Mouse (Mus musculus) megakaryocyte, adult 5-6 weeks (primary cell): ENCODE measurements at regions not wholly inside any gene's neighbourhood (a gene's known extent, or its start where the extent isn't known, plus 50 kb on each side); places are given as distances from the start of the nearest gene placed in this dataset.

ENCODE experiments used
- ATAC-seq: 2 replicates; pipeline ENCODE4 v1.8.0; 2016; ENCODE audit warnings: mild to moderate bottlenecking, inconsistent platforms; ENCODE audit not compliant: poor library complexity, severe bottlenecking

DNA sequence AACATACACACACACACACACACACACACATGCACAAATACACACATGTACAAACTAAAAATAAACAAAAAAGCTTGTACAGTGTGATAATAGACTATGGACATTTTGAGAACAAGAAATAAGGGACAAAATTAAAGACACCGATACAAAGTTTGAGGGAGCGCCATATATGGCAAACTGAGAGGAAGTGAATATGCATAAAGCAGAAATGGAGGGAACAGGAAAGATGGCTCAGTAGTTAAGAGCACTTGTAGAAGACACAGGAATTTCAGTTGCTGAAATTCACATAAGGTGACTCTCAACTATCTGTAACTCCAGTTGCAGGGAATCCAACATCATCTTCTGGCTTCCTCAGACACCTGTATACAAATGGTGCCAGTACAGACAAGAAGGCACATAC, 200.2 kb upstream of the Fn1 start:
- ATAC-seq, result peak; percentile 59

DNA sequence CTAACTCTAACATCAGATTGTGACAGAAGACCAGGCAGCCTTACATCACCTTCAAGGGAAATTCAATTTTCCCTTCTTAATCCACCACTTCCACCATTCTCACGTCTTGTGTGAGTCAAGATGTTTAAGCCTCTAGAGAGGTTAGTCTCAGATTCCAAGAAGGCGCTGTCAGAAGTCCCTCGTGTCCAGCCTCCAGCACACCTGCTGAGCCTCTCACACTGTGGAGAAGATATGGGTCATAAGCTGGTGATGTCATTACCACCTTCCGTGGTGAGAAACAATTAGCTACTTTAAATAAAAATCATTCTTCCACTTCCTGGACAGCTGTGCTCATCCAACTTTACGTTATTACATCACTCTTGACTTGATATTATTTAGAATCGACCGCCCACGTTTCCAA, 198.3 kb upstream of the Fn1 start:
- ATAC-seq, result no peak

DNA sequence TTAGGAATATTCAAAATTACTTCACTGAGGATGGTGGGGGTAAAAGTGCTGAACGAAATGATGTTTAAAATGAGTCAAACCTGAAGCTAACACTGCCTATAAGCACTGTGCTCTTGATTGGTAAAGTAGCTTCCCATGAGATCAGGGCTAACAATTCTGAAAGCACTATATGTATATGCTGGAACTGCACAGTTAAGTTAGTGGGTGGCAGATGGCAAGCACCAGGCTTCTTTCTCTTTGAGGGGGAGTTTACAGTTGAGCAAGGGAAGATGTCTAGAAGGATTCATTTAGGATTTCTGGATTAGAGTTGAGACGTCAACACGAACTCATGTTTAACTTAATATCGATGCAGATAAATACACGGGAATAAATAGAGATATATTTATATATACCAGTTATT, 195.7 kb upstream of the Fn1 start:
- ATAC-seq, result no peak

DNA sequence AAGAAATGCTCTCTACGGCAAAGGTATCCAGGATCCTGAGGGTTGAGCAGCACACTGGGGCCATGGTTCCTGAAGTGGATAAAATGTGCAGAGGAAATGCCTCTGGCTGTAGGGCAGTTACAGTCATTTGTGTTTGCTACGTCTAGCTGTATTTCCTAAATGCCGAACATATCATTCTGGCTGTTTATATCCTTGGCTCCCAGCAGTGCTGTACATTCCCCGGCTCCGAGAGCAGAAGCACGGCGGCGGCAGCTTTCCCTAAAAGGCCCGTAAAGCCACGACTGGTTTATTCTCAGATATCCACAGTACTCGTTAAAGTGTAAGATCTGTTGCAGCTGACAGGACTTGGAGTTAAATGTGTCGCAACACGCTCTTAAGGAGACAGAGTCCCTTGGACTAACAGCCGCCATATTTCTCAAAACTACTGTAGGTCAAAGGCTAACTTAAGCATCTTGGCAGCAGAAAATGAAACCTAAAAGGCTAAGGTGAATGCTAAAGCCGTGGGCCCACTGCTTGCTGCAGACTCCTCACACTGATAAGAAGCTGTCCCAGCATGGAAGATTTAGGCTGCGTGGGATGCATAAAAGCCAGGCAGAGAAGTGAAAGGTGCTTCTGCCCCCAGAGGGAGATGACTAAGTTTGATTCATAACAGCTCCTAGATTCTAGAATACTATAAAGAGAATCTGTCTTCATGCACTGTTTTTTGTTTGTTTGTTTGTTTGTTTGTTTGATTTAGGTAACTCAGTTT, 192.1 kb upstream of the Fn1 start:
- no peak for ATAC-seq

DNA sequence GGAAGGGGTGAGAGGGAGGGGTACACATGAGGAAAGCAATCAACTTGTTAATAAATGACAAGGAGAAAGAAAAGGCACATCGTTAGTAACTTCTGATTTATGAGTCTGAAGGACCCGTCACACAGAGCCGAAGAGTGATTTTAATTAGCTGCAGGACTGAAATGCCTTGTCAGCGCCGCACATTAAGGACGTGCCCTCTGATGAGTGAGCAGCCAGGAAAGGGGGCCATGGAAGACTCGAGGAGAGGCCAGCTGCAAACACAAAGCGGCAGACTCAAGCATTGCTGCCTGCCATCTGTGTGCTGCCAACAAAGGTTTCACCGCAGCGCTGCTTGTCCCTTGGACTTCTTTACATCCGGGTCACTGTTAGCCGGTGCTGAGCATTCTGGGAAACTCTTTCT, 184.8 kb upstream of the Fn1 start:
- ATAC-seq, result no peak

DNA sequence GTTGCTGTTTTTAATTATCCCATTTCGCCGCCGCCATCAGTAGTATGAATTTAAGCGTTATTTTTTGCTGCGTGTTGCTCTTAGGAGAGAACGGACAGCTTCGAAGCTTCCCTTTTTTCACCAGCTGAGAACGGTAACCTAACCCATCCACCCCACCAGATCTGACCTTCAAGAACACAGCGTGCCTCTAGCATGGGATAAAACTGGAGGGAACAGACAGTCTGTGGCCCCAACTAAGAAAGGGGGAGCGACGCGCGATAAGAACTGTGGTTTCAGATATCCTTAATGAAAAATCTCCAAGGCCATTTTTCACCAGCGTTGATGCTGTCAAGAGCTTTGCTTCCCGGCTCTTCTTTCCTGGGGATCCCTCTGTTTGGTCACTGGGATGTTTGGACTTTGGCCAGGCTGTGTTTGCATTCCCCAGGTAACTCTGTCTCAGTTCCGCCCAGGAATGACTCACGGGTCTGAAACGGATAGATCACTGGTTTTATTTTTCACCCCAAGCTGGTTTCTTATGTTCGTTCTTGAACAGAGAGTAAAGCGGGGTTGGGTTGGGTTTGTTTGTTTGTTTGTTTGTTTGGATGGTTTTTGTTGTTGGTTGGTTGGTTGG, 184.1 kb upstream of the Fn1 start:
- no peak for ATAC-seq

DNA sequence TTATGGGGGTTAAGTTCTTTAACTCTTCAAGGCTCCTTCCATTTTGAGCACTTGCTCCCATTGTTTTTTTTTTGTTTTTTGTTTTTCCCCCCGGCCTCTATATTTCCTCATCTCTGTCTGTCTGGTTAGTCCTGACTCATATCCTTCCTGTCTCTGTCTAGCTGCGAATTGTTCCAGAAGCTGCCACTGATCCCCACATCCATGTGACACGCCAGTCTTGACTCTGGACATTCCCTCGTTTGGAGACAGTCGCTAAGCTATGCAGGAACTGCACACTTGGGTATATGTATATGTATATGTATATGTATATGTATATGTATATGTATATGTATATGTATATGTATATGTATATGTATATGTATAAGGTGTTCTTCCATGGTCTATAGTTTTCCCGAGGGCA, 177.4 kb upstream of the Fn1 start:
- no peak for ATAC-seq

DNA sequence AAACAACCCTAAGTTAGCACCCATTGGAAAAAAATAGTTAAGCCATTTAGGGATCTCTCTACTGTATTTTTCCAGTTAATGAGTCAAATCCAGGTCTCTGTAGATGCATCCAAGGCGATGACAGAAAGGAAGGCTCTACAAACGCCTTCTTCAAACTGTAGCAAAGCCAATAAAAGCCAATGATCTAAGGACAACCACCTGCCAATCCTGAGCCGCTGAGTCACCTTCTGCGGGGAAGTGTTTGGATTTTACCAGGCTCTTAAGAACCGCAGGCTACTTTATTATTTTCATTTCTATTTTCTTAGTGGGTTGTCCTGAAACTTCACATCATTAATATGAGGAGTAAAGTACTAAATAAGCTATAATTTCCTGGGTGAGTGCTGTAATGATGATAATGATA, 171.4 kb upstream of the Fn1 start:
- ATAC-seq, result no peak

DNA sequence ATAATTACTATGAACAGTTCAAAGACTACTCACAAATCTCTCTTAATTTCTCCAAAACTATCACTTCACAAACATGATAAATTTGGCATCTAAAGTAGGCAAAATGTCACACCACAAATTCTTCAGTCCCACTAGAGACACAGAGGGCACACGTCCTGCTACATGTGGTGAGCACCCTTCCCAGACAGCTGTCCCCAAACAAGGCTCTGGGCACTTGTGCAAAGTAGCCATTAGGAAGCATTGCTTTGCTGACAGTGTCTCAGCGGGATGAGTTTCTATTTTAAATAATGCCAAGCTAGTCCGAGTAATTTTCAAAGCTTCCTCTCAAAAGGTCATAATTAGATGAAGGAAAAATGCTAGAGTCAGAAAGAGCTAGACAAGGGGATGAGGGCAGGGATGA, 169.1 kb upstream of the Fn1 start:
- ATAC-seq, result no peak

DNA sequence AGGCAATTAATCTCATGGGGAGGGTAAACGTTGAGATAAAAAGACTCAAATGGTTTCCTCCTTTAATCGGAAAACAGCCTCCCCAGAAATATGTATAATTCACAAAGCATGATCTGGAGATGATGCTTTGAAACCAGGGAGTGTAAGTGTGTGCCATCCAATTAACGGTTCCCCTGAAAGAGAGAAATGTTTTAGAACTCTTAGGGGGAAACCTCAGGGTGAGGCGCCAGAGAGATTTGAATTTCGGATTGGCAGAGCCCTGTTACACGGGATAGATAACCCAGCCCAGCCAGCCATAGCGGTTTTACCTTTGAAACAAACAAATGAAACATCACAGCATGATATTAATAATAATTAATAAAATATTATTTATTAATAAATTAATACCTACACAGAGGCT, 168.1 kb upstream of the Fn1 start:
- ATAC-seq, result no peak

DNA sequence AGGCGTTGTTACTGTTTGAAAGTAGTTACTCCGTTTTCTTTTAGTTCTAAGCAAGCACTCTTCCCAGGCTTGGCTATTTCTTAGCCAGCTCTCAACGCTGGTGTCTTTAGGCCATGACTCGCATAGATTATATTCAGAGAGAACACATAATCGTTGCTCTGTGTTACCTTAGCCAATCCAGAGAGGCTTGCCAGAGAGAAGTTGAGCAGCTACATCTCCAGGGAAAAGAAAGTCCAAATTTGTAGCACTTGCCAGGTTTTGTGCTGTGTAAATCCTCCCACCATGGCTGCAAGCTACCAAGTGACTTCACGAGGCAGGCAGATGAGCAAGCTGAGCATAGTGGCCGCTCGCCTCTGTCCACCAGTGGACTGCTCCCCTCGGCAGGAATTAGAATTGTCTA, 163.3 kb upstream of the Fn1 start:
- no peak for ATAC-seq

DNA sequence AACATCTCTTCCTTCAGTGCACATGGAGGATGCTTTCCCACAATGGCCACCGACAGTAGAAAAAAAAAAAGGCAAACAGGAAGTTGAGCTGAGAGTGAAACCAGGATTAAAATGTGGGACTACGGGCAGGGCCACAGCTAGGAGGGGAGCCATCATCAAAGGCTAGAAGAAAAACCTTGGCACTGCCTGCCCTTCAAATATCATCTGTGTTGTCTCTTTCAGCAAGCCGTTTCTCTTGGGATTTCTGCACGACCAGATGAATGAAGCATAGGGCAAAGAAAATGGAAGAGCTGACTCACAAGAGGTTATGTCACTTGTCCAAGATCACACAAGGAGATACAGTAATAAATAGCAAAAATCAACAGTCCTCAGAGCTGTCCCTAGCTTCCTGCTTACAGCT, 161.1 kb upstream of the Fn1 start:
- ATAC-seq, result no peak

DNA sequence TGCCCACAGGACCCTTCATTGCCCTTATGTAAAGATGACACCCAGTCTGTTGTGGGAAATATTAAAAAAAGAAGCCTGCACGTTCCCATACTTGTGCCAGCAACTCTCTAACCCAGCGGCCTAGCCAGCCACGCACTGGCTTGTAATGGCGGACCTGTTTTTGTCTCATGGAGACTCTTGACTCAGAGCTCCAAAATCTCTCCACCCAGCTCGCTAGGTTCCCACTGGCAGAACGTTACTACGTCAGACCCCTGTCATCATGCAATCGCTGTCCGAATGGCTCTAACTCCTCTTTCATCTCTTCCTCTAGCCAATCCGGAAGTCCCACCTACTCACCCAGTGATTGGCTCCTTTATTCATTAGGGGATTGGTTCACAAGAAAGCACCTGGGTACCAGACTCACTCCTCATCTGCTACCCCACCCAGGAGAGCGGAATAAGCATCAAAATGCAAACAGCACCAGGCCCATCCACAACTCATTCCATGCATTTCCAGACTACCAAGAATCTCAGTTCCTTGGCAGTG, 159.2 kb upstream of the Fn1 start:
- ATAC-seq, result no peak

DNA sequence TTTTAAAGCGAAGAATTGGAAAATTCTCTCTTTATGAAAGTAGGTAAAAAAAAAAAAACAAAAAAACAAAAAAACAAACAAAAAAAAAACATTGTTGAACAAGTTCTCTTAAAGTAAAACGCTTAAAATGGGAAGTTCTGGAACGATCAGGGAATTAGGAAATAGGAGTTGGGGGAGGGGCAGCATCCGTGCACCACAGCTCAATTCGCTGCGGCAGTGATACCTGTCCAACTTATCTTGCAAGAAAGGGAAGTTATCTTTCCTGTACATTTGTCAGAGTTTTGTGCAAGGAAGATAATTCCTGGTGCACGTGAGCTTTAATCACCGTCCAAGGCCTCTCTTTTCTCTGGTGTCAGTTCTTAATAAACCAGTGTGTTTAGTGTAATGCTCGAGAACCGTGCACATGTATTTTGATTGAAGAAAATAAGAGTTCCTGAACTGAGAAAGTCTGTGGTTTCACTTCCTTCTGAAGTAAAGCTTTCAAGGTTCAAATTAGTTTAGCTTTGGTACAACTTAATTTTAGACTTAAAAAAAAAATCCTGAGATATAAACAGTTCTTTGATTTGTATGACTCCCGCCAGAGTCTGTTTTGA, 158.3 kb upstream of the Fn1 start:
- ATAC-seq, result peak; percentile 66

DNA sequence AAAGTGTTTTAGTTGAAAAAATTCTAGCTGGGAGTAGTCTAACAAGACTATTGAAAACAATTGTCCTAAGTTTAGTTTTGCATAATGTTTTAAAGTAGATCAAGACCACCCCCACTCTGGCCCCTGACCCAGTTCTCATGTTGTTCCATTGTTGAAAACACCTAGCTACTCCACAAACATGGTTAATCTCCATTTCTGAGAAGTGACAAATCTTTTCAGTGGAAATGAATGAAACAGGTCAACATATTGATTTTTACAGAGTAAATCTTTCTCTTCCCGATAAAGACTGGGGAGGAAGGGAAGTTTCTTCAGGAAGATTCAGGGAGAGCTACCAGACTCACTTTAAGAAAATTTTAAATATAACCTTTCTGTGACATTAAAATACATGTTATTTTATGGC, 155.0 kb upstream of the Fn1 start:
- no peak for ATAC-seq

DNA sequence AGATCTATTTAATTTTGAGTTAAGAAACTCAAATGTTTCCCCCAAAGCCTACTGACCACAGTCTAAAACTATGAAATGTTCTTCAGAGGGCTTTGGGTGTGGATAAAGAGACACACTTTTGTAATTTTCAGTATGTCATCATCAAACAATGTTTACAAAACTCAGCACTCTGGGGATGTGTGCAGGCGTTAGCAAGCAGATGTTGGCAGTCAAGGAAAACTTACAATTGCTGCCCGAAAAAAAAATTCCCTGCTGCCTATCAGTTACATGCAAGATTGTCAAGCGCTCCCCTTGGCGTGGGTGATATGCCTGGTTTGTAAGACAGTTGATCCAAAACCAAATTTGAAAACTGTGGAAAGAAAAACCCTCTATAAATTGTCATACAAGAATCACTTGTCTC, 154.6 kb upstream of the Fn1 start:
- ATAC-seq, result no peak; the same call in 1 of the 2 replicates

DNA sequence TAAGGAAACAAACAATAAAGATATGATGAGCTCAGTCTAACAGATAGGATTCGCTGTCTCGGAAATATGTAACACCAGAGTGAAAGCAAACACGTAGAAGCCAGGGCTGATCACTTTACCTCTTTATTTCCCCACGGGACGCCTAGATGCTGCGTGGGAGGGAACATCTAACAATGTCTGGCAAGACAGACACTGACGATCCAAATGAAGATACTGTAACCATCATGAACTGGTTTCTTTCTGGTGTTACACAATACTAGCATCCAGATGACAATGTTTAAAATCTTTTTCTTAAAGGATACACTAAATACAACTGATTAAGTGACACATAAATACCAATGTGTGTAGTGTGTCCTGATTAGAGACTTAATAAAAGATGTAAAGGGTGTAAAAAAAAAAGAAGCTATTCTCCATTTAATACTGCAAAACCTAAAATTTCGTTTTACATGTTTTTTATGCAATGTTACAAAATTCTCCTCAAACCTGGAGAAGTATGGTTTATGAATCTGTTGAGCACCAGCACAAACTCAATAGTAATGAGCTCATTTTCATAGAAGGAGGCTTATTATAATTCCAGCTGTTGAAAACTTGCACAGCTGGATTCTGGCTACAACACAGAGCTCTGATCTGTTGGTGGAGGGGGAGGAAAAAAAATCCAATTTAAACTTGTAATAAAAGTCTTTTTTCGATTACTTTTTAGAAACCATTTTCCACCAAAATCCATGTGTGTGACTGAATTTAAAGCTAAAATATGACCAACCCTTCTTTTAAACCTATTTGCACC, 148.5 kb upstream of the Fn1 start:
- ATAC-seq, result no peak

DNA sequence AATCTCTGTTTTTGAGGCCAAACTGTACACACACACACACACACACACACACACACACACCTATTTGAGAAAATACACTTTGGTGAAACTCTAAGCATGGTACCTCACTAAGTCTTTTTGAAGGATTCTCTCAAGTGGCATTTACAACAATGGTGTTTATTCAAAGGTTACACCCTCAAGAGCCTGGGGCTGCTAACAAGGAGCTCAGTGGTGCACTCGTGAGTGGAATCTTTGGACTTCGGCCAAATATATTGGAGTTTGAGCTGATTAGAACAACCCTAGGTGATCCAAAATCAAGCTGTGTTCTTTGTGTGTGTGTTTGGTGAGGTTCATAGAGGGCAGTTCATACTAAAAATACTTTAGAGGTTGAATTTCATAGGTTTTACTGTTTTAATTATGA, 147.6 kb upstream of the Fn1 start:
- no peak for ATAC-seq

DNA sequence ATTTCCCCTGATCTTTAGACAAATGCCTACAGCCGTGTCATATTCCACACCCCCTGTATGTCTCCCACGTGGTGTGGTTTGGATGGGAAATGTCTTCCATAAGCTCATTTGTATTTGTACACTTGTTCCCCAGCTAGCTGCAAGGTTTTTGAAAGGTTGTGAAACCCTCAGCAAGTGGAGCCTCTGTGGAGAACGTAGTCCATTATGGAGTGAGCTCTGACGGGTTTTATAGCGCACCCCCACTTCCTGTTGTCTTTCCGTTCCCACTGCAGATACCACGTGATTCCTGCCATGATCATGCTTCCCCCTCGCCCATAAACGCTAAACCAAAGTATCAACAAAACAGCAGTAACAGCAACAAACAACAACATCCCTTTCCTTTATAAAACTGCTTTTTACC, 145.6 kb upstream of the Fn1 start:
- ATAC-seq, result 0 out of 2 replicates have a peak, but pooled peaks have one; percentile 24

DNA sequence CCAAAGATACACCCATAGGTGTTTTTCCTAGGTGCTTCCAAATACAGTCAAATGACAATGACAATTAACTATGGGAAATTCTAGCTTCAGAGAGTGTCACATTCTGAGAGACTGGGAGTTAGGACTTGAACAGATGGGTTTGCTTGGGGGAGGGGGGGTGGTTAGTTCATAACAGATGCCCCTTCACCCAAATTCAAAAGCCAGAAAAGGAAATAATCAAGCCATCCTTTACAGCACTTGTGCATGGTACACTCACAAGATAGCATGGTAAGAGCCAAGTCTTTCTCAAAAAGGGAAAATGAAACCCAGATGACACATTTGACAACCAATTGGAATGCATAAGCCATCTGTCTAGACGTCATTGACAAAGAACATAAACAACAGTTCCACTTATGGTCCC, 135.4 kb upstream of the Fn1 start:
- ATAC-seq, result no peak

DNA sequence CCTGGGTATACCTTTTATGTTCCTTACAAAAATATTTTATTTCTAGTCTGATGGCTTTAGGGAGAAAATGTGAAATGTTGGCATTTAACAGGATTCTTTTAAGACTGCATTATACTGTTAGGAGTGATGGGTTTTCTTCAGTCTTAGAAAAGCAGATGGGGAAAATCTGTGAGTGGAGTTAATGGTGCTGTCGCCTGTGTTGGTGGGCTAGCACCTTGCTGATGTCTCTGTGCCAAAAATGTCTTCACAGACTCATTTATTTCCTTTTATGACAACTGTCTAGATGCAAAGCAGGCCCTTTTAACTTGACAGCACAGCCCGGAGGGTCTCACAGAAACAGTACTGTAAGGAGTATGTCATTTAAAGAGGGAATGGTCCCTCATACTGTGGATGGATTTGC, 131.9 kb upstream of the Fn1 start:
- no peak for ATAC-seq

DNA sequence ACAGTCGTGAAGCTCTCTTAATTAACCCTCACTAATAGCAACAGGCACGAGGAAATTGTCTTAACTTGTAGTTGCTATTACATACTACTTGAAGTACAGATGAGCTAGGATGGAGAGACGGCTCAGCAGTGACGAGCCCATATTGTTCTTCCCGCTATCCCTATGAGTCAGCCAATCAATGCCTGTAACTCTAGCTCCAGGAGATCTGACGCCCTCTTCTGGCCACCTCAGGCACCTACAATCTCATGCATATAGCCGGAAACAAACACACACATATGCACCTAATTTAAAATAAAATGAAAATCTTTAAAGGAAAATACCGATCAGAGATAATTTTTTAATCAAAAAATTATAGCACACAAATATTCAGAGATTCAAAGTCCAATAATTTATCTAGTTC, 125.3 kb upstream of the Fn1 start:
- no peak for ATAC-seq
